Mouse (Mus musculus): Measurements from ENCODE around the gene Copb1.

Copb1 gene

DNA sequence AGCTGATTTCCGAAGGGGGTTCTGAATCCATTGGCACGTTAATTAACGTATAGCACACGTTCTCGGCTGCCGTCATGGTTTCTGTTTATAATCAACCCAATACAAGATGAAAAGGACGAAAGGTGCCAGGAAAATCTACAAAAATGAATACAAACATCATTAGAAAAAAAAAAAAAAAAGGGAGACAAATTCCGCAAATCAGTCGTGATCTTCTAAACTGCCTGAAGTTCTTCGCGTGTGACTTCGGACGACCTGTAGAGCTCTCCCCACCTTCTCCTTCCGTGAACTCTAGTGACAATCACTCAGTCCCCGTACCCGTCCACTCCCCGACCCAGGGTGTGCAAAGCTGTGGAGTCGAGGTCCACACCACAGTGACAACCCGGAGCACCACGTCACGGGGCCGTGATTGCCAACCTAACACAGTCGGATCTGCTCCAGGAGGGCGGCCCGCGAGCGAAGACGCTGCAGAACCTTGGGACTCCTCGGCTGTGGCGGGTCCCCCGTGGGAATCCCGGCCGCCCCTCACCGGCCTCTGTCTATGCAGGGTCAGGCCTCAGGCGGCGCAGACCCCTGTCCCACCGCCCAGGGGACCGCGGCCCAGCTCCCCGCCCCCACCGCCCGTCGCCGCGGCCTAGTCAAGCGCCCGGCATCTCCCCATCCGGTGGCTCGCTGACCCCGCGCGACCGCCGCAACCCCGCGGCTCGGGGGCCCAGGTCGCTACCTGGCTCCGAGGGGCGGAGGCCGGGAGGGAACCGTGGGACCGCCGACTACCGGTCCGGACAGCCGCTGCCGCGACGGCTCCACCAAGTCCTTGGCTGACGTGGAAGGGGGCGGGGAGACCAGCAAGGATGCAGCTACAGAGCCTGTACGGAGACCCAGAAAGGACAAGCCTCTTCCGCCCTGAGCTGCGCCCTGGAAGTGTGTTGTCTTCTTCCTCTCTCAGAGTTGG lies at the start of gene Copb1:
TSS of gene Copb1 (minus strand) at position 827 of the 949 bp plus-strand sequence.
- DNase-seq (ENCODE audit: low read depth, low spot score) = peak; percentile 78

DNA sequence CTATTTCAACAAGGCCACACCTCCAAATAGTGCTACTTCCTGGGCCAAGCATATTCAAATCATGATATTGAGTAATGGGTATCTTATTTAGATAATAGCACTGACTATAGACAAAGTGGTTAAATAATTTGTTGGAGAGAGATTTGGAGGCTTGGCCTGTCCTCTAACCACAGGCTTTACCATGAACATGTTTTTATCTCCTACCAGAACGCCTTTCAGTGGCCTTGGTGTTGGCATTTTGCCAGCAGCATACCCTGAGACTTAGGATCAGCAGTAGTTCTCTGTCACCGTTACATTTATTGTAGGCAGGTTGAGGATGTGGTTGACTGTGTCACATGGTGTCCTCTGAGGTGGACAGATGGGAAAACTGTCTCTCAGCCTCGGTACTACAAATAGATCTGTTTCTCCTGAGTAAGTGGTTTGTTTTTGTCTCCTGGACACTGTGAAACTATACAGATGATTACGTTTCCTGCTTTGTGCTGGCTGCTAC lies 46.8 kb upstream of the Copb1 start:
- no peak for DNase-seq (ENCODE audit: low read depth, low spot score)

GRCm38 (mm10) chr7:114300782-114301181 lies 46.3 kb upstream of the Copb1 start:
- DNase-seq (ENCODE audit: low read depth, low spot score) = no peak

DNA sequence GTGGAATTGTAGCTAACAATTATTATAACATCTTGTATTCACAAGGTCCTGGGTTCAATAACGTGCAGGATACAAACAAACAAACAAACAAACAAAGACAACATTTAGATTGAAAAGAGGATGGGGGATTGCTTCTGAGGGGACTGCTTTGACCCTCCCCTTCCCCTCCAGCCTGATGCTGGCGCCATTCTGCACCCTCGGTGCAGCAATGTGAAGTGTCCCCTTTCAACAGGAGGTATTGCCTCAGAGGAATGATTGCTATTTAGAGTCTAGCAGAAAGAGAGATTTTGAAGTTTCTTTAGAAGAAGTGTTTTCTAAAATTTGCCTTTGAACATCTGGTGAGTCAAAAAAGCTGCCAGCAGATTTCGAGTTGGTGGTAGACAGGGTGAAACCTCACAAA lies 44.7 kb upstream of the Copb1 start:
- no peak for DNase-seq (ENCODE audit: low read depth, low spot score)

GRCm38 (mm10) chr7:114294698-114295097 lies 40.2 kb upstream of the Copb1 start:
- no peak for DNase-seq (ENCODE audit: low read depth, low spot score)

DNA sequence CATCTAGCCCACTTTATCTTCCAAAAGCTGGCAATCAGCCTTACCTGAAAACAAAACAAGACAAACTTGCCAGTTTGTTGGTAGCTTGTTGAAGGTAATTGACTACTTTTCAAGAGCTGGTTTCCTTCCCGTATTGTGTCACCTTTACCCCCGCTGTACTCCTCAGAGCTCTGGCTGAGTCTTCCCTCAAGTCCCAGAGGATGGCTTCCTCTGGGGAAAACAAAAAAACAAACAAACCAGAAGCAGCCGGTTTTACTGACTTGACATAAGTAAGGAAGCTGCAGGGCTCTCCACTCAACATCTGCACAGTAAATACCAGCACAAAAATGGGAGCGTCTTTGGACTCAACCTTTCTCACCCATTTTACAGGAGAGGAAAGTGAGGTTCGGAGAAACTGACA lies 39.4 kb upstream of the Copb1 start:
- DNase-seq (ENCODE audit: low read depth, low spot score) = no peak

GRCm38 (mm10) chr7:114292501-114292971 lies 38.0 kb upstream of the Copb1 start:
- no peak for DNase-seq (ENCODE audit: low read depth, low spot score)

GRCm38 (mm10) chr7:114291461-114292335 lies 37.2 kb upstream of the Copb1 start:
- DNase-seq (ENCODE audit: low read depth, low spot score) = no peak

DNA sequence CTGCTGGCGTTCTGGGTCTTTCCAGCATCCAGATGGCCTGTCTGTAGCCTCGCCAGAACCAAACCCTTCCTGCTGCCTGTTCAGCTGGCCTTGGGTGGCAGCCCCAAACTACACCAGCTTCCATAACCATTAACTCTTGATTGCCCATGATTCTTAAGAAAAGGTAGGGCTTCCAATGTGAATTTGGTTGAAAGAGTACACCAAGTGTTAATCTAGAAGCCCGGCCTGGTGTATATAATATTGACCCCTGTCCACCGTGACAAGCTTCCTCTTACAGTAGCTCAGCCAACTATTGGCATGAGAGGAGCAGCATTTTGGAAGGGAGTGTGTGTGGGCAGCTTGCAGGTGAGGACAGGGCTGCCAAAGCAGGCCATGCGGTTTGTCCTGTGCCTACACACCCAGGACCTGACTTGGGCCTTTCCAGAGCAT lies 35.6 kb upstream of the Copb1 start:
- no peak for DNase-seq (ENCODE audit: low read depth, low spot score)

DNA sequence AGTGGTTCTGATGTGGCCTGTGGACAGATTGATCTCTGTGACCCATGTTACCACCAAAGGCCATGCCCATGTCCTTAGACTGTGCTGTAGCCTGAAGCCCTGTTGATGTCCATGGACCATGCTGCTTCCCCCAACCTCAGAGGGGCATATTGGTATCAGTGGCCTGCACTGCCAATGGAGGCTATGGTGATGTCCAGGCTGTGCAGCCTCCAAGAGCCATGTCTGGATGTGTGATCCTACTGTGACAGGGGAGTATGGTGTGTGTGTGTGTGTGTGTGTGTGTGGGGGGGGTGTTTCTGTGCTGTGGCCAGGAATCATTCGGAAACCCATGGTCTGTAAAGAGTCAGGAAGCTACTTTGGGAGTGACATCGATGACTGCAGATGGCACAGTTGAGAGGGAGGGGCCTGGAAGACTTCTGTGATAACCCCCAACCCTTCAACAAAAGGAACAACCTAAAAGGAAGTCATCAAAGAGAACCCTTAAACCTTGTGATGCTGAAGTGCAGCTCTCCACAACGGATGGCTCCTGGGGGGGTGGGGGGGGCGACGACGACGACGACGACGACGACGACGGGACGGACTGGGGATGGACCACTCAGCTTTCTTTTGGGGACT lies 29.9 kb upstream of the Copb1 start:
- DNase-seq (ENCODE audit: low read depth, low spot score) = no peak

- DNase-seq (ENCODE audit: low read depth, low spot score) = no peak
Measured at GRCm38 (mm10) chr7:114283006-114283405, 28.5 kb upstream of the Copb1 start.

GRCm38 (mm10) chr7:114281671-114282070 lies 27.2 kb upstream of the Copb1 start:
- DNase-seq (ENCODE audit: low read depth, low spot score) = peak; percentile 44

DNA sequence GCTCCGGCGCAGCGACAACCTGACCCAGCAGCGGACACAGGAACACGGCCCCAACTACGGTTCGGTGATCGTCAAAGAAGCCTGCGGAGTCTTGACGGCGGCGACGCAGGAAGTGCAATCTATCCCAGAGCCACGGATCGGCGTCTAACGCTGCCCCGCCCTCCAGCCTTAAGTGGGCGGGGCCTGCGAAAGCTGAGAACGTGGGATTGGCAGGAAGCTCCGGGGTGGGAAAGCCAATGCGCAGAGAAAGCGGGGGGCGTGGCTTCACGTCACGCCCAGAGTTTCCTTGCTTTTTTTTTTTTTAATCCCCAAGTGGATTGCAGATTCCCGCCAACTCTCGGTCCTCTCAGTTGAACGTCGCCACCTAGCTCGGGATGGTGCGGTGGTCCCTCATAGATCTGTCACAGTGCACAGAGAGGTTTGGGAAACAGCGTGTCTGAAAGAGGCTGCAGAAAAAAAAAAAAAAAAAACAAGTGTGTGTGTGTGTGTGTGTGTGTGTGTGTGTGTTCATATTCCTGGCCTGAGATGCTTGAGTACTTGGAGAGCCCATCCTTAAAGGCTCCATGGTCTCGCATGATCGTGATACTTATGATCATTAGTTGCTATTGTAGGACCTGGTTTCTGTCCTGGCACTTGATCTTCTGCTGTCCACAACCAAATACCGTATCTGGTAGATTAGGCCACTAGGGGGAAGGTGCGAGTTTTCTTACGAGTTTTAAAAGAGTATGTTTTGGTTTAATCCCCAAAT lies 21.7 kb upstream of the Copb1 start, which contains the start of gene Psma1:
TSS of gene Psma1 (minus strand) at position 114 of the 748 bp plus-strand sequence.
- DNase-seq (ENCODE audit: low read depth, low spot score) = peak; percentile 99

- DNase-seq (ENCODE audit: low read depth, low spot score) = no peak
Measured at GRCm38 (mm10) chr7:114275372-114276004, 21.0 kb upstream of the Copb1 start.

DNA sequence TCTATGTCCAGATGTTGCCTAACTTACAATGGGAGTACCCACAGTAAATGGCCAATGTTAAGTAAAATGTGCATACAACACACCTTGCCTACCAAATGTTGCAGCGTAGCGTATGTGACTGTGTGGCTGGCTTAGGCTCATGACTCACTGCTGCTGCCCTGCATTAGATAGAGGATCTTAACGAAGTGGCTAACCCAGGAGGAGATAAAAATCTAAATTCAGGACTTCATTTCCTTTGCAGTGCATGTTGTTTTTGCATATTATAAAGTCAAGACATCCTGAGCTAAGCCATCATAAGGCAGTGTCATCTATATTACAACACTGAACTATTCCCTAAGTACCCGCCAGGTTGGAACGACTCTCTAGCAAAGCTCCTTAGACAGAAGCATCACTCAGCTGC lies 13.9 kb upstream of the Copb1 start:
- no peak for DNase-seq (ENCODE audit: low read depth, low spot score)

DNA sequence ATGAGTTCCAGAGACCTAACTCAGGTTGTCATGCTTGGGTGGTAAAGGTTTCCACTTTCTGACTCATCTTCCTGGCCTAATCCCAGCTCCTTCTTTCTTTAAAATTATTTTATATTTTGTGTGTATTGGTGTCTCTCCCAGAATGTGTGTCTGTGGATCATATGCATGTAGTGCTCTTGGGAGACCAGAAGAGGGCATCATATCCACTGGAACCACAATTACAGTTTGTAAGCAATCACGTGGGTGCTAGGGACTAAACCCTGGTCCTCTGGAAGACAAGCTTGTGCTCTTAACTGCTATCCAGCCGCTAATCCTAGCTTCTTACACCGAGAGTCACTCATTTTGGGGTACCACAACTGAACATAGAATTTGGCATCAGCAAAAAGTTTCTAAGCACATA lies 2.8 kb downstream of the Copb1 start:
- DNase-seq (ENCODE audit: low read depth, low spot score) = no peak

DNA sequence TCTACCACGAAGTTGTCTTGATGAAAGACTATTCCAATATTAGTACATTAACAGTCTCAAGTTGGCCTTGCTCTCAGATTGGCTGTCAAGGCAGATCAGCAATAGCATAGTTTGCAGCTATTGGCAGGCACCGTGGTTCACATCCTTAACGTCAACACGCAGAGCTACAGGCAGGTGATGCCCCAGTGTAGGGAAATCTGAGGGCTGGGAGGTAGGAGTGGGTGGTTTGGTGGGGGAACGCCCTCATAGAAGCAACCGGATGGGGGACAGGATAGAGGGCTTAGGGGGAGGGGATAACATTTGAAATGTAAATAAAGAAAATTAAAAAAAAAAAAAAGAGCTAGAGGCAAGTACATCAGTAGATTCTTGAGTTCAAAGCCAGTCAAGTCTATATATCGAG lies 20.5 kb downstream of the Copb1 start:
- no peak for DNase-seq (ENCODE audit: low read depth, low spot score)

DNA sequence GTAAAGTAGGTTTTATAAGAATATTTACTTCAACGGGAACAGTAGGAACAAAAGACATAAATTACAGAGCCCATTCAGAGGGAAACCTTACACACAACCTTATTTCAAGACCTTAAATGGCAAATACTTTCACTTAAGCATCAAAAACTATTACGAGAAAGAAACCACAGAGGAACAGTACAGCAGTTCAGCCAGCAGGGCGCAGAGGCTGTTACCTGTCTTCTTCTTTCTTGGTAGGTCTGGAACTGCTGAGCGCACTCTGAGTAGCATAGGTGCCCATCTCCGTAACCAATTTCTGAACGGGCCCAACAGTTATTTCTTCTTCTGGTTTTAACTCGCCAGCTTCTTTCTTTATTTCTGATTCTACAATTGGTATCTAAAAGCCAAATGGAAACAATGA lies 21.5 kb downstream of the Copb1 start:
- no peak for DNase-seq (ENCODE audit: low read depth, low spot score)

GRCm38 (mm10) chr7:114231857-114232256 lies 22.7 kb downstream of the Copb1 start:
- no peak for DNase-seq (ENCODE audit: low read depth, low spot score)

DNA sequence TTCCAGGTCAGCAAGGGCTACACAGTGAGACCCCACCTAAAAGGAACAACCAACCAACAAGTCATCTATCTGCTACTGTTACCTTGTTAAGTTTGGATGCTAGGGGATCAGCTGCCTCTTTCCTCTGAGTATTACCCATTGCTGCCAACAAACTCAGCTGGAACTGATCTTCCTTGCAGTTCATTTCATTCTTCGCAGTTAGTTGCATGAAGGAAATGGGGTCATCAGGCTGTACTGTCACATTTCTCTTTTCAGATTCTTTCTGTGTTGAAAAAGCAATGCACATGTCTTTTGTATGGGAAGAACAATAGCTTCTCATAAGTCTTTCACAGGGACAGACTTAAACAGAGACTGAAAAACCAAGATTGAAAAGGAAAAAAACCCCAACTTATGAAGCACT lies 28.0 kb downstream of the Copb1 start:
- no peak for DNase-seq (ENCODE audit: low read depth, low spot score)

Data from forelimb bud, embryonic 11.5 days (tissue).